Mouse (Mus musculus) liver (tissue): ENCODE data around the gene Apob.
A peak's percentile ranks its signal among the peaks of the same experiment; 100 is the strongest.

Experiments used
- DNase-seq: peaks from one replicate; pipeline ENCODE4 v3.0.0-alpha.2; 2020; ENCODE audit warnings: mixed read lengths

The Apob gene

DNA sequence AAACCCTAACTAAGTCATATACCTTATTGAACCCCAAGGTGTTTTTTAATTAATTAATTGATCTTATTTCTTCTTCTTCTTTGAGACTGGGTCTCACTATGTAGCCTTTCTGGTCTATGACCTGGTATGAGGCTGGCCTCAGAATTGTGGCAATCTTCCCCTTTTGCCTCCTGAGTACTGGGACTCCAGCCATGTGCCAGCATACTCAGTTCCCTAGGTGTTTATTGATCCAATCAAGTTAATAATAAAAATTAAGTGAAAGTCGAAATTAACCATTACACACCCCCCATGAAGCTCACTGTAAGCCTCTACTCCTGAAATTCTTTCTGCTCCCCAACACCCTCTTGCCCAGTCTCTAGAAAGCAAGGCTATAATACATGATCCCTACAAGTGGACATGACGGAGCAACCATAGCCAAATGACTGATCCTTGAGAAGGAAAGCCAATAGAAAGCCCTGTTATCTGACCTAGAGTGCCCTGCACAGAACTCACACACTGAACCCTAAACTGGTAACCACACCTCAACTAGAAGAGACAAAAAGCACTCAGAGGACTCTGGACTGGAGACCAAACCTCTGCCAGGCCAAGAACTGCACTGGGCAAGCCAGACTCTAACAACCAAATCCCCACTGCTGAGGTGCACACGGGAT, 60.8 kb downstream of the Apob start:
- no peak for DNase-seq

DNA sequence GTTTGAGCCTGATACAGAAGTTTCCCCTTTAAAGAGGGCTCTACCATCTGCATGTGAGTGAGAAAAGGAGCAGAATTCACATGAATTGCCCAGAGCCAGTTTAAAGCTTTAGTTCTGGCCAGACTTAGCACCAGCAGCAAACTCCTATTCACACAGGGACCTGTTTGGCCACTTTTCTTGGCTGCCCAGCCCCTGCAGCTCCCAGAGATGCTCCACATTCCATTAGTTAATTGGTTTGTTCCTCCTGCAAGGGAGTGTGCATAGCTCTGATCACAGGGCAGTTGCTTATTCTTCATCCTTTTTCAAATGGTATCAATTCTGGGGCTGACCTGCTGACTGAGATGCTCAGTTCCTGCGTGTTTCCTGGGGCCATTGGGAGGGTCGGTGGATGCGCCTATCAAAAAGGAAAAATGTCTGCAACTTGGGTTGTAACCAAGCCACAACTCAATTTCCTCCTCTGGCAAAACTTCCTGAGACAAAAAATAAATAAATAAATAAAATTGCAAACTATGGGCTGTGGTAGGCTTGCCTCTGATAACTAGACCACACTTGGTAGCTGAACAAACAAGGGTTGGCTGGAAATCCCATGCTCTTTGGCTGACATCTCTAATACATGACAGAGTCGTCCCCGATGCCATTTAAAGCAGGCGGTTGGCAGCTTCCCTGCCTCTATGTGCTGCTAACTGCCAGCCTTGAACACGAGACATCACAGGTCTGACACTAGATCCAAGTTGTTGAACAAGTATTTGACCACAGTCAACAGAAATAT, 65.4 kb downstream of the Apob start:
- DNase-seq, result no peak

DNA sequence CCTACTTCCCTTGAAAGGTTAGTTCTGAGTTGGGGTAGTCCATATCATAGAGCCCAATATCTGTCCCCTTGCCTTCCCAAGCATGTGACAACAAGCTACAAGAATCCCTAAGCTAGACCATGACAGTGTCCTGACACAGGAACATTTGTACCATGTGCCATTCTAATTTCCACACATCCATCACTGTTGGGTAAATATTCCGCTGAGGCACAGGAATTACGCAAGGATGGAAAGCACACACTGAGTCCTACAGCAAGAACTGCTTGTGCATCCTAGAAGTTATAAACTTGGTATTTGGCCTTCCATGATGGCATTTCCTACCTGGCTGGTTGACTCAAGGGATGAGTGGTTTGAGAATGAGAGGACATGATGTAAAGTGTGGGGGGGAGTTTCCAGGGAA, 69.6 kb downstream of the Apob start:
- DNase-seq, result no peak

DNA sequence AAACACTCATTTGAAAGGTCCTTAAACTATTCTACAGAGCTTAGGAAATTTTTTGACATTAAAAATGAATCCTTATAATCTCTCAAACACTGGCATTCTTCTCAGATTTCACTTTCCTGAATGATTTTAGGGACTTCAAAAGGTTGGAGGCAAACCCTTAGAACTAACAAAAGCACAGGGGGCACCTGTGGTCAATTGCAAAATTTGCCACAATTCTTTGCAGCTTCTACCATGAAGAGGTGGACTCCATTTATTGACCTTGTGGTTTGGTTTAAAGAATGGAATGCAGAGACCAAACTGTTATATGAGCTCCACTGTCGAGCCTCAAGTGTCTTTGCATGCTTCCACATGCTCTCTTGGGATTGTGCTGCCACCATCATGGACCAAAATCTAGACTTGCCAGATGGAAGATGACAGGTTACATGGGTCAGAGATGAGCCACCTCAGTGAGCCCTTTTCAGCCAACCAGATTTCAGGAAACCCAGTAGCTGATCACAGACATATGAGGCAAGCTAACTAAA, 70.4 kb downstream of the Apob start:
- DNase-seq, result no peak

DNA sequence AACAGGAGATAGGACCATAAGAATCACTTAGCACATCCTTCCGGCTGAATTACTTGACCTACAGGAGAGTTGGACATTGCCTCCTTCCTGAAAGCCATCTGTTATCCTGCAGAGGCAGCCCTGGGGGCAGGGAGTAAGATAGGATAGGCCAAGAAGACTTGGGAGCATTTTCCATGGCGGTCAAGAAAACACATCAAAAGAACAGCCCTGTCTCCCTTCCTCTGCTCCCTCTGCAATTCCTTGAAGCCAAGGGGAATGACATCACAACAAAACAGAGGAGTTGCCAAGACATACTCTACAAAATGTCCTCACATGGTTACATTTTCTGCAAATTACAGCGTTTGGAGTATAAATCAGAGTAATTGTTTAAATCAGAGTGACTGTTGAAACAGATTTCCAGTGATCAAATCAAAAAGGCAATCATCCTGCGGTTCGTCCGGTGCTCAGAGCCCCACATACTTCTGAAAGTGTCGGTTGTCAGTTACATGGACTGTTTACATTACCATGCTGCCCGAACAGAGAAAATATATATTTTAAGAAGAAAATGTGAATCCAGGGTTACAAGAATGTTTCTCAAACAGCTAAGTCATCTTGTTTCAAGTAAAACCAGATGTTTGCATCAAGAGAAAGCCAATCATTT, 78.7 kb downstream of the Apob start:
- DNase-seq, result no peak

DNA sequence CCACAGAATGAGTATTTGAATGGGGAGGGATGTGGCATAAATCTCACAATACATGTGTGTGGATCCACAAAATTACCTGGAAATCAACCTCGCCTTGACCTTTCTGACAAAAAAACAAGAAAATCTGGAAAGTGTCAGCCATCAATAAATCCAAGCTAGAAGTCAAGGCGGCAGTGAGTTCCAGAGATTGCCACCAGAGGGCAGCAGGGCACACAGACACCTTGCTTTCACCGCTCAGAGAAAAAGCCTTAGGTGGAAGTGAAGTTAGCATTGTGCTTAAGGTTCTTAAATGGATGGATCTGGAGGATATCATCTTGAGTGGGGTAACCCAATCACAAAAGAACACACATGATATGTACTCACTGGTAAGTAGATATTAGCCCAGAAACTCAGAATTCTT, 82.1 kb downstream of the Apob start:
- DNase-seq, result peak; percentile 47

DNA sequence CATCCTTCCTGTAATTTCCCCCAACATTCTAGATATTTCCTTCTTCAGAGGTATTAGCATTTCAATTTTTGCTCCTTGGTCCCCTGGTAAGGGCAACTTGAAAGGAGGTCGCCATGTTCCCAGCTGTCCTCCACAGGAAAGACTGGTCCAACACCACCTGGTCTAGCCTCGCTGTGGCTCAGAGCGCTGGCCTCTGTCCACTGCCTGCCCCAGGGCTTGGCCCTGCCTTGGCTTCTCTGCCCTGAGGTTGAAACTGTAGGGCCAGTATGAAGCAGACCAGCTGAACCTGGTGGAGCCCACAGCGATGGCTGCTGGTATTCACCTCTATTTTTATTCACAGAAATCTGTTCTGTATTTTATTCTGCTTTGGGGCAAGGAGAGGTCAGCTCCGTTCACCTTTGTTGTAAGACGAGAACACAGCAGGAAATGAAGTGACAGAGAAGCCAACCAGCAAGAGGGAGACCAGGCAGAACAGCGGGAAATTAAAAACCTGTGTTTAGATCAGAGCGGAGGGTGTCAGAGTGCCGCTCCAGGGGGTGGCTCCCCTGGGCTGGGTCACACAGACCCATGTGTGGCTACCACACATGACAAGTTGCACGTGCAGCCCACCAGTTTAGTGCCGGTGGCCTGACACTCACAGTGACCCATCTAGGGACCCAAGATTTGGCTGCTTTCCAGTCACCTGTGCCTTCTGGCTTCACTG, 86.1 kb downstream of the Apob start:
- DNase-seq, result no peak
